Mouse (Mus musculus): ENCODE data around the gene Ttll10. TPM values are rescaled to one million over a fixed set of nuclear protein-coding genes. Genes with fewer than 3 reads are reported as not detected.

Gene Ttll10
- polyA plus RNA-seq, 1 experiment from 2014 or later, result 0.12 TPM

- ATAC-seq (ENCODE audit: low read depth), result peak; percentile 79
- under 1% methylated on average over 99 of the region's 99 CpGs for WGBS (ENCODE audit: insufficient replicate concordance)
- Histone ChIP-seq H3K27ac (peak within 1 kb of the TSS; percentile 96), H3K9me3 (replicated peaks) (no peaks in the 10 kb centered on the region), H3K9ac (peak within 1 kb of the TSS; percentile 92), H3K27me3 (no peaks in the 10 kb centered on the region), H3K4me2 (peak within 1 kb of the TSS; percentile 100), H3K4me3 (replicated peaks) (peak within 1 kb of the TSS; percentile 85), H3K4me1 (replicated peaks) (peaks cover 75% of the 10 kb centered on the region), H3K36me3 (peaks cover 22% of the 10 kb centered on the region)
- peak; percentile 80 for DNase-seq
These were observed 66.8 kb downstream of the Ttll10 start, which contains the start of the genes B3galt6 and Sdf4 for GRCm38 (mm10) chr4:155992241-155992905. Gene B3galt6 (minus strand): TSS chr4:155992649. Gene Sdf4 (plus strand): TSS chr4:155992872.

GRCm38 (mm10) chr4:155991908-155992230 is 67.3 kb downstream of the Ttll10 start:
- ATAC-seq (ENCODE audit: low read depth), result no peak
- peak overlapping the region; percentile 100 for H3K4me2 ChIP-seq
- peaks cover 76% of the 10 kb centered on the region for H3K4me1 ChIP-seq (replicated peaks)
- no peak for DNase-seq
- H3K9ac ChIP-seq, result peak overlapping the region; percentile 84
- H3K27ac ChIP-seq, result peak overlapping the region; percentile 89
- 20% methylated on average over 37 of the region's 37 CpGs for WGBS (ENCODE audit: insufficient replicate concordance)
- peaks cover 17% of the 10 kb centered on the region for H3K36me3 ChIP-seq
- no peaks in the 10 kb centered on the region for H3K27me3 ChIP-seq
- H3K9me3 ChIP-seq (replicated peaks), result no peaks in the 10 kb centered on the region
- peak overlapping the region; percentile 85 for H3K4me3 ChIP-seq (replicated peaks)

GRCm38 (mm10) chr4:155991211-155991907 is 67.9 kb downstream of the Ttll10 start:
- 67% methylated on average over 22 of the region's 22 CpGs for WGBS (ENCODE audit: insufficient replicate concordance)

More at GRCm38 (mm10) chr4:155991211-155991907, 67.9 kb downstream of the Ttll10 start:
- peak overlapping the region; percentile 100 for H3K4me2 ChIP-seq
- H3K9ac ChIP-seq, result peak overlapping the region; percentile 84
- H3K4me1 ChIP-seq (replicated peaks), result peaks cover 73% of the 10 kb centered on the region
- H3K27ac ChIP-seq, result peak overlapping the region; percentile 89
- H3K36me3 ChIP-seq, result peaks cover 12% of the 10 kb centered on the region
- no peaks in the 10 kb centered on the region for H3K27me3 ChIP-seq
- DNase-seq (peak; percentile 51), ATAC-seq (ENCODE audit: low read depth) (no peak)
- H3K9me3 ChIP-seq (replicated peaks), result no peaks in the 10 kb centered on the region
- H3K4me3 ChIP-seq (replicated peaks), result peak overlapping the region; percentile 85

MicroRNA genes within 50 kb of the gene (microRNA counts, 519-probe panel; counts per million panel counts)
- microRNA mmu-miR-200a (114 counts per million), microRNA mmu-miR-200b (3,823 counts per million, percentile 29 among the panel's probes with 10 or more counts), microRNA mmu-miR-429 (3,073 counts per million, percentile 16 among the panel's probes with 10 or more counts)

Small RNA genes within 50 kb of the gene (microRNA-seq; reads per million reads assigned to microRNA genes)
- gene Mir200a (108 reads per million, percentile 51 among the genes with 10 or more reads in this experiment), gene Mir200b (555 reads per million, percentile 70 among the genes with 10 or more reads in this experiment), gene Mir429 (1,878 reads per million, percentile 81 among the genes with 10 or more reads in this experiment)

Other genes with a start within 250 kb of the Ttll10 start
- gene Ccnl2, start 246.9 kb downstream of the Ttll10 start, polyA plus RNA-seq (2015; fragmentation: Nextera tagmentation; extraction: Ambion mirVana), result 62.9 and 68.8 TPM in 2 replicates
- 147 and 148 TPM in 2 replicates for gene Aurkaip1, start 228.1 kb downstream of the Ttll10 start, polyA plus RNA-seq (2015; fragmentation: Nextera tagmentation; extraction: Ambion mirVana)
- gene Mxra8, start 219.7 kb downstream of the Ttll10 start, polyA plus RNA-seq (2015; fragmentation: Nextera tagmentation; extraction: Ambion mirVana), result 5.6 and 6.8 TPM in 2 replicates
- gene Dvl1, start 212.0 kb downstream of the Ttll10 start, polyA plus RNA-seq (2015; fragmentation: Nextera tagmentation; extraction: Ambion mirVana), result 1.8 and 2.4 TPM in 2 replicates
- 0.05 and 0.09 TPM in 2 replicates for gene Tas1r3, start 196.1 kb downstream of the Ttll10 start, polyA plus RNA-seq (2015; fragmentation: Nextera tagmentation; extraction: Ambion mirVana)
- gene Cptp, start 190.0 kb downstream of the Ttll10 start, polyA plus RNA-seq (2015; fragmentation: Nextera tagmentation; extraction: Ambion mirVana), result 8.4 and 10.2 TPM in 2 replicates
- 40.0 and 41.9 TPM in 2 replicates for gene Ints11, start 189.9 kb downstream of the Ttll10 start, polyA plus RNA-seq (2015; fragmentation: Nextera tagmentation; extraction: Ambion mirVana)
- gene Pusl1, start 167.6 kb downstream of the Ttll10 start, polyA plus RNA-seq (2015; fragmentation: Nextera tagmentation; extraction: Ambion mirVana), result 25.4 and 25.7 TPM in 2 replicates
- gene Acap3, start 167.6 kb downstream of the Ttll10 start, polyA plus RNA-seq (2015; fragmentation: Nextera tagmentation; extraction: Ambion mirVana), result 7.6 and 7.8 TPM in 2 replicates
- gene Ube2j2, start 115.6 kb downstream of the Ttll10 start, polyA plus RNA-seq (2015; fragmentation: Nextera tagmentation; extraction: Ambion mirVana), result 68.1 and 70.3 TPM in 2 replicates
- 55.3 and 58.7 TPM in 2 replicates for gene C1qtnf12, start 97.1 kb downstream of the Ttll10 start, polyA plus RNA-seq (2015; fragmentation: Nextera tagmentation; extraction: Ambion mirVana)
- 5.5 and 6.2 TPM in 2 replicates for gene B3galt6, start 66.8 kb downstream of the Ttll10 start, polyA plus RNA-seq (2015; fragmentation: Nextera tagmentation; extraction: Ambion mirVana)
- gene Sdf4, start 66.5 kb downstream of the Ttll10 start, polyA plus RNA-seq (2015; fragmentation: Nextera tagmentation; extraction: Ambion mirVana), result 88.2 and 91.6 TPM in 2 replicates
- gene Tnfrsf4, start 45.6 kb downstream of the Ttll10 start, polyA plus RNA-seq (2015; fragmentation: Nextera tagmentation; extraction: Ambion mirVana), result 0.09 and 0.20 TPM in 2 replicates
- gene Tnfrsf18, start 33.2 kb downstream of the Ttll10 start, polyA plus RNA-seq (2015; fragmentation: Nextera tagmentation; extraction: Ambion mirVana), result 0.60 and 0.65 TPM in 2 replicates
- 11.8 and 13.8 TPM in 2 replicates for gene 9430015G10Rik, start 50.6 kb upstream of the Ttll10 start, polyA plus RNA-seq (2015; fragmentation: Nextera tagmentation; extraction: Ambion mirVana)
- 0.05 and 0.06 TPM in 2 replicates for gene Rnf223, start 71.1 kb upstream of the Ttll10 start, polyA plus RNA-seq (2015; fragmentation: Nextera tagmentation; extraction: Ambion mirVana)
- 8.5 and 8.7 TPM in 2 replicates for gene Agrn, start 138.1 kb upstream of the Ttll10 start, polyA plus RNA-seq (2015; fragmentation: Nextera tagmentation; extraction: Ambion mirVana)
- 5.5 and 5.9 TPM in 2 replicates for gene Isg15, start 141.4 kb upstream of the Ttll10 start, polyA plus RNA-seq (2015; fragmentation: Nextera tagmentation; extraction: Ambion mirVana)
- gene AW011738, start 143.9 kb upstream of the Ttll10 start, polyA plus RNA-seq (2015; fragmentation: Nextera tagmentation; extraction: Ambion mirVana), result 0.89 and 1.0 TPM in 2 replicates
- gene Perm1, start 156.5 kb upstream of the Ttll10 start, polyA plus RNA-seq (2015; fragmentation: Nextera tagmentation; extraction: Ambion mirVana), result 0.08 TPM in 1 of 2 replicates, not detected in the other
- 4.0 and 4.1 TPM in 2 replicates for gene Plekhn1, start 175.4 kb upstream of the Ttll10 start, polyA plus RNA-seq (2015; fragmentation: Nextera tagmentation; extraction: Ambion mirVana)
- 69.0 and 73.9 TPM in 2 replicates for gene Noc2l, start 176.6 kb upstream of the Ttll10 start, polyA plus RNA-seq (2015; fragmentation: Nextera tagmentation; extraction: Ambion mirVana)
- gene Samd11, start 196.2 kb upstream of the Ttll10 start, polyA plus RNA-seq (2015; fragmentation: Nextera tagmentation; extraction: Ambion mirVana), result 25.7 and 27.9 TPM in 2 replicates

Data from liver, embryonic 13.5 days (tissue).